Mouse (Mus musculus) stomach, postnatal 0 days (tissue): ENCODE results near the gene Adamts12. TPM values are rescaled to one million over a fixed set of nuclear protein-coding genes. Genes with fewer than 3 reads are reported as not detected.

Source experiments
- ATAC-seq: fragments of 200-750 bp; cut with Nextera tagmentation; 2 replicates; pipeline ENCODE4 v1.8.0; 2017; ENCODE audit not compliant: low FRiP score, low TSS enrichment
- DNase-seq: peaks from one replicate; pipeline ENCODE4 v3.0.0-alpha.2; 2016; ENCODE audit warnings: low spot score
- H3K27ac ChIP-seq: fragments of 300-500 bp; sonication (generic); replicated peaks from 2 replicates; pipeline ENCODE4 v1.5.1; 2014; ENCODE audit warnings: mild to moderate bottlenecking, control low read depth
- H3K27me3 ChIP-seq: fragments of 300-500 bp; sonication (generic); 2 replicates; pipeline ENCODE4 v1.6.1; 2014; ENCODE audit warnings: low read length; ENCODE audit not compliant: control insufficient read depth, insufficient read depth
- H3K36me3 ChIP-seq: fragments of 300-500 bp; sonication (generic); 2 replicates; pipeline ENCODE4 v1.6.1; 2014; ENCODE audit warnings: low read length, mixed read lengths; ENCODE audit not compliant: control insufficient read depth, insufficient read depth
- H3K4me1 ChIP-seq: fragments of 300-500 bp; sonication (generic); replicated peaks from 2 replicates; pipeline ENCODE4 v1.6.1; 2014; ENCODE audit warnings: antibody characterized with exemption; ENCODE audit not compliant: control insufficient read depth, insufficient read depth
- H3K4me2 ChIP-seq: fragments of 300-500 bp; sonication (generic); replicated peaks from 2 replicates; pipeline ENCODE4 v1.6.1; 2014; ENCODE audit warnings: low read depth, mild to moderate bottlenecking, control low read depth, moderate library complexity
- H3K4me3 ChIP-seq: fragments of 300-500 bp; sonication (generic); 2 replicates; pipeline ENCODE4 v1.5.1; 2014; ENCODE audit warnings: low read depth, low read length, control low read depth
- H3K9ac ChIP-seq: fragments of 300-500 bp; sonication (generic); 2 replicates; pipeline ENCODE4 v1.6.1; 2014; ENCODE audit warnings: mild to moderate bottlenecking, low read length, control low read depth, mixed read lengths
- H3K9me3 ChIP-seq: fragments of 300-500 bp; sonication (generic); 2 replicates; pipeline ENCODE4 v1.6.1; 2016; ENCODE audit warnings: low read length; ENCODE audit not compliant: control insufficient read depth
- CTCF ChIP-seq: IDR thresholded peaks from 2 replicates; pipeline ENCODE4 v1.5.1; 2016; ENCODE audit warnings: antibody characterized with exemption, low read depth, mild to moderate bottlenecking, moderate library complexity
- EP300 ChIP-seq: optimal IDR thresholded peaks from 2 replicates; pipeline ENCODE3; 2016; ENCODE audit warnings: antibody characterized with exemption
- WGBS: fragments of 180-500 bp; shearing (Covaris S2); extraction: QIAGEN DNeasy Blood & Tissue Kit; methylation state at CpG from one replicate; pipeline ENCODE4 v1.1.7; 2014; 5-methylcytosine and 5-hydroxymethylcytosine counted together
- polyA plus RNA-seq: library from polyadenylated mRNA; unstranded; fragments of >200 nt; fragmentation: Nextera tagmentation; extraction: Ambion mirVana; gene quantifications from 2 replicates; pipeline ENCODE4 v1.2.1, GENCODE M21; 2015

Gene Adamts12
- polyA plus RNA-seq, 1 experiment from 2014 or later = 0.62 TPM

GRCm38 (mm10) chr15:11246402-11246801 lies 181.8 kb downstream of the Adamts12 start:
- Histone ChIP-seq H3K4me2 (no peak overlapping the region), H3K4me3 (no peak overlapping the region), H3K9ac (no peak overlapping the region), H3K27me3 (no peaks in the 10 kb centered on the region), H3K4me1 (no peaks in the 10 kb centered on the region), H3K9me3 (no peaks in the 10 kb centered on the region), H3K36me3 (no peaks in the 10 kb centered on the region), H3K27ac (no peak overlapping the region)
- DNase-seq (no peak), ATAC-seq (no peak)
- WGBS = 73% methylated on average over 1 of the region's 1 CpGs
- no peak for TF ChIP-seq EP300
- peak; percentile 9; the same call in 1 of the 2 replicates for TF ChIP-seq CTCF

- no peak overlapping the region for H3K27ac ChIP-seq
- TF ChIP-seq CTCF = no peak
- TF ChIP-seq EP300 = no peak
- no peaks in the 10 kb centered on the region for H3K9me3 ChIP-seq
- H3K27me3 ChIP-seq = no peaks in the 10 kb centered on the region
- WGBS = 71% methylated on average over 6 of the region's 6 CpGs
- no peaks in the 10 kb centered on the region for H3K4me1 ChIP-seq
- H3K4me2 ChIP-seq = no peak overlapping the region
- DNase-seq (no peak), ATAC-seq (no peak)
- no peaks in the 10 kb centered on the region for H3K36me3 ChIP-seq
- no peak overlapping the region for H3K4me3 ChIP-seq
- no peak overlapping the region for H3K9ac ChIP-seq
Observed at GRCm38 (mm10) chr15:11279273-11280080, 214.9 kb downstream of the Adamts12 start.

- 55% methylated on average over 6 of the region's 6 CpGs for WGBS
- DNase-seq (no peak), ATAC-seq (no peak)
Observed at GRCm38 (mm10) chr15:11280689-11281264, 216.2 kb downstream of the Adamts12 start.

GRCm38 (mm10) chr15:11283171-11283570 lies 218.6 kb downstream of the Adamts12 start:
- Histone ChIP-seq H3K4me1 (no peaks in the 10 kb centered on the region), H3K4me2 (no peak overlapping the region), H3K4me3 (no peak overlapping the region), H3K27me3 (no peaks in the 10 kb centered on the region), H3K9ac (no peak overlapping the region), H3K27ac (no peak overlapping the region), H3K36me3 (no peaks in the 10 kb centered on the region), H3K9me3 (no peaks in the 10 kb centered on the region)
- DNase-seq (no peak), ATAC-seq (no peak)
- TF ChIP-seq EP300 (no peak), CTCF (no peak)

More at GRCm38 (mm10) chr15:11280689-11281264, 216.2 kb downstream of the Adamts12 start:
- no peak for TF ChIP-seq EP300
- no peak for TF ChIP-seq CTCF
- Histone ChIP-seq H3K27me3 (no peaks in the 10 kb centered on the region), H3K4me2 (no peak overlapping the region), H3K4me1 (no peaks in the 10 kb centered on the region), H3K9ac (no peak overlapping the region), H3K4me3 (no peak overlapping the region), H3K36me3 (no peaks in the 10 kb centered on the region), H3K9me3 (no peaks in the 10 kb centered on the region), H3K27ac (no peak overlapping the region)

GRCm38 (mm10) chr15:11287780-11288179 lies 223.2 kb downstream of the Adamts12 start:
- TF ChIP-seq CTCF (no peak), EP300 (no peak)
- H3K4me1 ChIP-seq = no peaks in the 10 kb centered on the region
- H3K36me3 ChIP-seq = no peaks in the 10 kb centered on the region
- H3K4me3 ChIP-seq = no peak overlapping the region
- ATAC-seq (no peak), DNase-seq (no peak)
- no peak overlapping the region for H3K4me2 ChIP-seq
- no peaks in the 10 kb centered on the region for H3K27me3 ChIP-seq
- 74% methylated on average over 3 of the region's 3 CpGs for WGBS
- no peak overlapping the region for H3K9ac ChIP-seq
- no peak overlapping the region for H3K27ac ChIP-seq
- H3K9me3 ChIP-seq = no peaks in the 10 kb centered on the region

GRCm38 (mm10) chr15:11292246-11292645 lies 227.7 kb downstream of the Adamts12 start:
- 83% methylated on average over 5 of the region's 5 CpGs for WGBS
- TF ChIP-seq CTCF (no peak), EP300 (no peak)
- H3K9ac ChIP-seq = no peak overlapping the region
- H3K9me3 ChIP-seq = no peaks in the 10 kb centered on the region
- ATAC-seq = no peak
- no peak overlapping the region for H3K4me2 ChIP-seq
- H3K27ac ChIP-seq = no peak overlapping the region
- H3K4me1 ChIP-seq = no peaks in the 10 kb centered on the region
- H3K27me3 ChIP-seq = no peaks in the 10 kb centered on the region
- no peaks in the 10 kb centered on the region; the same call in 1 of the 2 replicates for H3K36me3 ChIP-seq
- DNase-seq = no peak
- H3K4me3 ChIP-seq = no peak overlapping the region
